Mouse (Mus musculus) lung, postnatal 0 days (tissue): ENCODE measurements around the gene Mlf2.
A peak's percentile ranks its signal among the peaks of the same experiment; 100 is the strongest.

ENCODE experiments used
- CTCF ChIP-seq: IDR thresholded peaks from 2 replicates; pipeline ENCODE4 v1.5.1; 2016; ENCODE audit warnings: antibody characterized with exemption, mild to moderate bottlenecking
- EP300 ChIP-seq: IDR thresholded peaks from 2 replicates; pipeline ENCODE4 v1.6.1; 2016; ENCODE audit warnings: antibody characterized with exemption, mild to moderate bottlenecking, control low read depth

DNA sequence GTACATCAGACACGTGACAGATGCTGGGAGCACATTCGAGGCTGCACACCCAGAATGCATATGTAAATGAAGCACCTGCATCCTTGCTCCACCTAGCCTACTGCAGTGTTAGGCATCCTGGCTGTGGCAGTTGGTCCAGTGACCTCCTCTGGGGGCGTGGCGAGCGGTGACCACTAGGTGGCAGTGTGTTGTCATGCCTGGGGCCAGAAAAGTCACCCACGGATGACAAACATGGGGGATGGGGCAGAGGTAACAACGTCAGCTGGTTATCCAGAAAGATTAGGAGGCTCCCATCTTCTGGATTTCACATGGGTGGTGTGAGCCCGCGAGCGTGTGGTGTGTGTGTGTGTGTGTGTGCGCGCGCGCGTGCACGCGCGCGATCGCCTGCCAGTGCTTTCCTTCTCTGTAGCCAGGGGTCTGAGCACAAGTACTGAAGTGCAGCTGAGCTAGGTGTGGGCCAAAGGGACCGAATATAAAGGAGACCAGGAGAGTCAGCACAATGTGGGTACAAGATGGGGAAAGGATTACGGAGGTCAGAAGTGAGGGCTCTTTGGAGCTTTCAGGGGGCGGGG, 27.5 kb upstream of the Mlf2 start:
- TF ChIP-seq CTCF (peak; percentile 100), EP300 (no peak)
